Comparison of ENCODE assay signal across 8 mouse cellular contexts in genomic region chr14:50062733-50063104, GRCm38 (mm10). TPM values are rescaled to one million over a fixed set of nuclear protein-coding genes. Genes with fewer than 3 reads are reported as not detected.
DNase-seq lines count a peak whose midpoint lies in the region; ATAC-seq and TF ChIP-seq lines count a peak whose summit lies in the region.

No protein-coding gene starts in this region.

- H3K9me3 ChIP-seq in heart, embryonic 10.5 days, result no peaks in the 10 kb centered on the region
- H3K9me3 ChIP-seq in liver, embryonic 16.5 days (replicated peaks; ENCODE audit: control insufficient read depth, low read length), result no peaks in the 10 kb centered on the region

- WGBS in heart, embryonic 10.5 days, result 1% methylated on average over 4 of the region's 4 CpGs
- WGBS in liver, embryonic 16.5 days (ENCODE audit: insufficient replicate concordance), result under 1% methylated on average over 4 of the region's 4 CpGs

- DNase-seq in heart, embryonic 10.5 days (ENCODE audit: low spot score), result no peak
- DNase-seq in heart, adult 18-20 months, result no peak
- no peak for DNase-seq in adrenal gland, postnatal 25 days
- no peak for DNase-seq in layer of hippocampus, adult 11-12 months (ENCODE audit: low spot score)
- DNase-seq in frontal cortex, postnatal 36 days (ENCODE audit: low spot score in 2 of 2), result no peak

- H3K9ac ChIP-seq in liver, embryonic 16.5 days (ENCODE audit: low read depth, low read length), result no peak overlapping the region

- TF ChIP-seq CTCF in bone marrow macrophage, adult 2 months (IDR thresholded peaks at IDR 0.05; ENCODE audit: low read depth, low read length), result no peak

- H3K4me1 ChIP-seq in heart, embryonic 10.5 days, result no peaks in the 10 kb centered on the region
- peaks cover 6% of the 10 kb centered on the region; the same call in 1 of the 2 replicates for H3K4me1 ChIP-seq in bone marrow macrophage, adult 2 months (ENCODE audit: control insufficient read depth, insufficient read depth, low read length)
- no peaks in the 10 kb centered on the region for H3K4me1 ChIP-seq in liver, embryonic 16.5 days (ENCODE audit: control insufficient read depth, low read depth, low read length)

- no peaks in the 10 kb centered on the region for H3K36me3 ChIP-seq in heart, embryonic 10.5 days
- H3K36me3 ChIP-seq in liver, embryonic 16.5 days (ENCODE audit: control insufficient read depth, insufficient read depth), result no peaks in the 10 kb centered on the region

- peak overlapping the region; percentile 90 for H3K4me2 ChIP-seq in liver, embryonic 16.5 days (ENCODE audit: low read depth, low read length)

- no peaks in the 10 kb centered on the region for H3K27me3 ChIP-seq in heart, embryonic 10.5 days (ENCODE audit: insufficient read depth, poor library complexity, severe bottlenecking)
- H3K27me3 ChIP-seq in liver, embryonic 16.5 days (ENCODE audit: control insufficient read depth, insufficient read depth, low read depth, low read length), result no peaks in the 10 kb centered on the region

- no peak for TF ChIP-seq POLR2A in bone marrow macrophage, adult 2 months (IDR thresholded peaks at IDR 0.05; ENCODE audit: borderline replicate concordance, low read depth, low read length)

- peak overlapping the region; percentile 92 for H3K27ac ChIP-seq in heart, embryonic 10.5 days
- 0 out of 2 replicates have a peak overlapping the region, but pooled peaks have one; percentile 32 for H3K27ac ChIP-seq in bone marrow macrophage, adult 2 months (ENCODE audit: insufficient read depth, low read depth, low read length)
- H3K27ac ChIP-seq in liver, embryonic 16.5 days (ENCODE audit: low read length), result no peak overlapping the region

- H3K4me3 ChIP-seq in heart, embryonic 10.5 days, result peak overlapping the region; percentile 76
- peak overlapping the region; percentile 68 for H3K4me3 ChIP-seq in bone marrow macrophage, adult 2 months (ENCODE audit: insufficient read depth, low read length)
- peak overlapping the region; percentile 70 for H3K4me3 ChIP-seq in liver, embryonic 16.5 days (ENCODE audit: low read depth, low read length)

- peak; percentile 41 to 51 for ATAC-seq in hematopoietic stem cell, adult 5-6 weeks (replicated peaks in 1 of 2; ENCODE audit: insufficient read depth in 1 of 2, low FRiP score in 2 of 2, low TSS enrichment in 1 of 2, low read depth in 1 of 2, poor library complexity in 2 of 2, severe bottlenecking in 2 of 2)
- 0 out of 2 replicates have a peak, but pooled peaks have one; percentile 5 for ATAC-seq in liver, embryonic 16.5 days (ENCODE audit: low read depth)

RNA-seq across cellular contexts. Expression of gene Olfr725, which starts 22.5 kb away (rescaled TPM):
- polyA plus RNA-seq in heart, embryonic 10.5 days (2016; fragmentation: Nextera tagmentation; extraction: Ambion mirVana), result not detected in 2 replicates
- not detected for total RNA-seq in heart, adult 18-20 months (2021)
- polyA plus RNA-seq in bone marrow macrophage, adult 2 months (2012; ENCODE audit: insufficient read depth, insufficient read length, missing spikeins), result not detected in 2 replicates
- not detected in 2 replicates for total RNA-seq in hematopoietic stem cell, adult 5-6 weeks (2017)
- not detected in 2 replicates for polyA plus RNA-seq in liver, embryonic 16.5 days (2015; fragmentation: Nextera tagmentation; extraction: Ambion mirVana)
- total RNA-seq in adrenal gland, postnatal 25 days (2021), result not detected in 2 replicates

RNA-seq across cellular contexts. Expression of gene Olfr726, which starts 28.0 kb away (rescaled TPM):
- polyA plus RNA-seq in heart, embryonic 10.5 days (2016; fragmentation: Nextera tagmentation; extraction: Ambion mirVana), result not detected in 2 replicates
- total RNA-seq in heart, adult 18-20 months (2021), result not detected
- not detected in 2 replicates for polyA plus RNA-seq in bone marrow macrophage, adult 2 months (2012; ENCODE audit: insufficient read depth, insufficient read length, missing spikeins)
- total RNA-seq in hematopoietic stem cell, adult 5-6 weeks (2017), result not detected in 2 replicates
- polyA plus RNA-seq in liver, embryonic 16.5 days (2015; fragmentation: Nextera tagmentation; extraction: Ambion mirVana), result not detected in 2 replicates
- not detected in 2 replicates for total RNA-seq in adrenal gland, postnatal 25 days (2021)
